9 mouse cellular contexts compared by ENCODE assay signal in genomic region chr16:28928466-28928814, GRCm38 (mm10). TPM values are rescaled to one million over a fixed set of nuclear protein-coding genes. Genes with fewer than 3 reads are reported as not detected.
DNase-seq lines count a peak whose midpoint lies in the region; ATAC-seq and TF ChIP-seq lines count a peak whose summit lies in the region.
"Had no signal": no experiment of that assay in that cellular context is flagged by ENCODE, and none has a peak within 500 bp of the region (broad histone marks: within the 10 kb centered on the region; RNA-seq: fewer than 3 reads in every experiment).

No protein-coding gene starts in this region.

- peak overlapping the region; percentile 82 for H3K9ac ChIP-seq in forebrain, postnatal 0 days
- H3K9ac ChIP-seq in lung, embryonic 16.5 days (ENCODE audit: low read length), result peak overlapping the region; percentile 78
- H3K9ac ChIP-seq in stomach, embryonic 15.5 days, result peak overlapping the region; percentile 88; the same call in 1 of the 2 replicates

- peak overlapping the region; percentile 92 for H3K27ac ChIP-seq in forebrain, postnatal 0 days (ENCODE audit: low read depth, low read length)
- peak overlapping the region; percentile 92 for H3K27ac ChIP-seq in lung, embryonic 16.5 days (ENCODE audit: low read length)
- H3K27ac ChIP-seq in stomach, embryonic 15.5 days, result peak overlapping the region; percentile 92
- H3K27ac ChIP-seq: macrophage had no signal

- H3K9me3 ChIP-seq in forebrain, postnatal 0 days (ENCODE audit: low read length), result no peaks in the 10 kb centered on the region
- no peaks in the 10 kb centered on the region for H3K9me3 ChIP-seq in lung, embryonic 16.5 days (ENCODE audit: control insufficient read depth, low read length)
- H3K9me3 ChIP-seq in stomach, embryonic 15.5 days, result no peaks in the 10 kb centered on the region

- DNase-seq in kidney, adult 11 months, result peak; percentile 17
- DNase-seq in kidney, adult 9 months, result no peak
- DNase-seq in brain, adult 2 months (ENCODE audit: low read depth, low spot score), result peak; percentile 75
- DNase-seq in forebrain, postnatal 0 days, result peak; percentile 76
- DNase-seq in kidney, postnatal 25 days, result peak; percentile 25 to 59
- DNase-seq in thymus, postnatal 14 days, result no peak

- H3K4me3 ChIP-seq in forebrain, postnatal 0 days (ENCODE audit: low read depth, low read length), result peak overlapping the region; percentile 95
- H3K4me3 ChIP-seq in lung, embryonic 16.5 days (ENCODE audit: low read length), result peak overlapping the region; percentile 74
- H3K4me3 ChIP-seq in stomach, embryonic 15.5 days (replicated peaks), result peak overlapping the region; percentile 88

- H3K4me1 ChIP-seq in forebrain, postnatal 0 days (ENCODE audit: insufficient read depth), result peaks cover 22% of the 10 kb centered on the region
- peaks cover 12% of the 10 kb centered on the region for H3K4me1 ChIP-seq in lung, embryonic 16.5 days (replicated peaks; ENCODE audit: control insufficient read depth, insufficient read depth, low read length)
- peaks cover 4% of the 10 kb centered on the region; the same call in 1 of the 2 replicates for H3K4me1 ChIP-seq in stomach, embryonic 15.5 days

- 1% methylated on average over 10 of the region's 10 CpGs for WGBS in forebrain, postnatal 0 days
- WGBS in lung, embryonic 16.5 days, result 1% methylated on average over 10 of the region's 10 CpGs
- WGBS in stomach, embryonic 15.5 days, result under 1% methylated on average over 10 of the region's 10 CpGs

- TF ChIP-seq CTCF in forebrain, postnatal 0 days (IDR thresholded peaks at IDR 0.05; ENCODE audit: low read depth), result peak; percentile 54

- H3K4me2 ChIP-seq in forebrain, postnatal 0 days (ENCODE audit: low read depth), result peak overlapping the region; percentile 78
- H3K4me2 ChIP-seq in lung, embryonic 16.5 days (ENCODE audit: low read depth, low read length), result peak overlapping the region; percentile 80
- H3K4me2 ChIP-seq in stomach, embryonic 15.5 days, result peak overlapping the region; percentile 80

- H3K36me3 ChIP-seq in forebrain, postnatal 0 days (ENCODE audit: insufficient read depth), result no peaks in the 10 kb centered on the region
- no peaks in the 10 kb centered on the region for H3K36me3 ChIP-seq in lung, embryonic 16.5 days (ENCODE audit: control insufficient read depth, insufficient read depth, low read length)
- H3K36me3 ChIP-seq in stomach, embryonic 15.5 days, result no peaks in the 10 kb centered on the region

- H3K27me3 ChIP-seq in forebrain, postnatal 0 days (ENCODE audit: insufficient read depth, low read length), result no peaks in the 10 kb centered on the region
- H3K27me3 ChIP-seq in lung, embryonic 16.5 days (ENCODE audit: control insufficient read depth, insufficient read depth, low read depth, low read length), result peaks cover 3% of the 10 kb centered on the region; the same call in 1 of the 2 replicates
- no peaks in the 10 kb centered on the region for H3K27me3 ChIP-seq in stomach, embryonic 15.5 days (replicated peaks)

- ATAC-seq in forebrain, postnatal 0 days, result peak; percentile 68
- peak; percentile 57 for ATAC-seq in lung, embryonic 16.5 days (ENCODE audit: low read depth)
- ATAC-seq in stomach, embryonic 15.5 days (ENCODE audit: insufficient read depth, low FRiP score, low read depth), result no peak

RNA-seq across cellular contexts. Expression of gene Mb21d2, which starts 1.0 kb away (rescaled TPM):
- 45.3 and 47.0 TPM in 2 replicates for total RNA-seq in forebrain, postnatal 0 days (2014; rRNA removed)
- 15.2 and 15.8 TPM in 2 replicates for polyA plus RNA-seq in forebrain, postnatal 0 days (2015; fragmentation: Nextera tagmentation; extraction: Ambion mirVana)
- 5.5 and 5.6 TPM in 2 replicates for polyA plus RNA-seq in lung, embryonic 16.5 days (2015; fragmentation: Nextera tagmentation; extraction: Ambion mirVana)
- 7.5 and 7.7 TPM in 2 replicates for polyA plus RNA-seq in stomach, embryonic 15.5 days (2015; fragmentation: Nextera tagmentation; extraction: Ambion mirVana)

Comparison
In these comparisons a context has a peak if more than half of its experiments do, and no peak if none do; other contexts are left out.
1. DNase-seq: peak in kidney, adult 11 months (single experiment), brain, adult 2 months (single experiment), forebrain, postnatal 0 days (single experiment) and kidney, postnatal 25 days (2 of 2); none in kidney, adult 9 months (single experiment) and thymus, postnatal 14 days (single experiment).
2. Peak in every context shown above with its lines, with median percentiles within 50 percentile points of each other: H3K27ac ChIP-seq, H3K4me2 ChIP-seq, H3K4me3 ChIP-seq and H3K9ac ChIP-seq.